Mouse (Mus musculus): Measurements from ENCODE around the gene Man2a2. TPM values are rescaled to one million over a fixed set of nuclear protein-coding genes. Genes with fewer than 3 reads are reported as not detected.

Man2a2 gene
- polyA plus RNA-seq, 1 experiment from 2014 or later = 25.7 TPM

- H3K4me3 ChIP-seq (replicated peaks) = no peak overlapping the region
- no peaks in the 10 kb centered on the region for H3K36me3 ChIP-seq
- peaks cover 4% of the 10 kb centered on the region; the same call in 1 of the 2 replicates for H3K4me1 ChIP-seq (replicated peaks)
- 76% methylated on average over 9 of the region's 9 CpGs for WGBS
- no peak overlapping the region for H3K4me2 ChIP-seq
- no peaks in the 10 kb centered on the region for H3K9me3 ChIP-seq
- no peak for ATAC-seq (ENCODE audit: insufficient number of reproducible peaks, insufficient read depth, low FRiP score, low TSS enrichment, low read depth)
- peaks cover 17% of the 10 kb centered on the region for H3K27me3 ChIP-seq
- H3K9ac ChIP-seq (replicated peaks) = no peak overlapping the region
- no peak overlapping the region for H3K27ac ChIP-seq
Observed at GRCm38 (mm10) chr7:80407712-80408111, 36.5 kb upstream of the Man2a2 start.

- H3K9ac ChIP-seq (replicated peaks) = no peak overlapping the region
- no peaks in the 10 kb centered on the region for H3K9me3 ChIP-seq
- 89% methylated on average over 3 of the region's 3 CpGs for WGBS
- H3K27me3 ChIP-seq = peaks cover 17% of the 10 kb centered on the region
- ATAC-seq (ENCODE audit: insufficient number of reproducible peaks, insufficient read depth, low FRiP score, low TSS enrichment, low read depth) = no peak
- no peak overlapping the region for H3K4me2 ChIP-seq
- peaks cover 10% of the 10 kb centered on the region for H3K4me1 ChIP-seq (replicated peaks)
- H3K36me3 ChIP-seq = no peaks in the 10 kb centered on the region
- no peak overlapping the region for H3K27ac ChIP-seq
- H3K4me3 ChIP-seq (replicated peaks) = no peak overlapping the region
Observed at GRCm38 (mm10) chr7:80406186-80406585, 35.0 kb upstream of the Man2a2 start.

- ATAC-seq (ENCODE audit: insufficient number of reproducible peaks, insufficient read depth, low FRiP score, low TSS enrichment, low read depth) = no peak
- Histone ChIP-seq H3K27me3 (peaks cover 17% of the 10 kb centered on the region), H3K4me3 (replicated peaks) (no peak within 1 kb of the TSS), H3K9me3 (no peaks in the 10 kb centered on the region), H3K36me3 (no peaks in the 10 kb centered on the region), H3K27ac (no peak within 1 kb of the TSS), H3K4me2 (no peak within 1 kb of the TSS), H3K4me1 (replicated peaks) (peaks cover 20% of the 10 kb centered on the region), H3K9ac (replicated peaks) (no peak within 1 kb of the TSS)
- 46% methylated on average over 9 of the region's 9 CpGs for WGBS
Observed at GRCm38 (mm10) chr7:80405188-80405695, 34.1 kb upstream of the Man2a2 start, which contains the start of gene Furin. Gene Furin, minus strand, starts transcription at chr7:80405436.

- Histone ChIP-seq H3K27me3 (peaks cover 17% of the 10 kb centered on the region), H3K9me3 (no peaks in the 10 kb centered on the region), H3K36me3 (no peaks in the 10 kb centered on the region), H3K27ac (no peak overlapping the region), H3K4me1 (replicated peaks) (peaks cover 26% of the 10 kb centered on the region), H3K9ac (replicated peaks) (no peak overlapping the region), H3K4me2 (no peak overlapping the region), H3K4me3 (replicated peaks) (no peak overlapping the region)
- 70% methylated on average over 7 of the region's 7 CpGs for WGBS
- no peak for ATAC-seq (ENCODE audit: insufficient number of reproducible peaks, insufficient read depth, low FRiP score, low TSS enrichment, low read depth)
Observed at GRCm38 (mm10) chr7:80404101-80404894, 33.1 kb upstream of the Man2a2 start.

- Histone ChIP-seq H3K4me2 (peak overlapping the region; percentile 80), H3K4me3 (replicated peaks) (0 out of 2 replicates have a peak overlapping the region, but pooled peaks have one; percentile 95)
Observed at GRCm38 (mm10) chr7:80403551-80403950, 32.4 kb upstream of the Man2a2 start.

GRCm38 (mm10) chr7:80402651-80403321 is 31.6 kb upstream of the Man2a2 start:
- peak overlapping the region; percentile 95 for H3K4me3 ChIP-seq (replicated peaks)
- H3K4me2 ChIP-seq = peak overlapping the region; percentile 91
- peak; percentile 34; the same call in 1 of the 2 replicates for ATAC-seq (ENCODE audit: insufficient number of reproducible peaks, insufficient read depth, low FRiP score, low TSS enrichment, low read depth)
- peak overlapping the region; percentile 89 for H3K27ac ChIP-seq
- peaks cover 10% of the 10 kb centered on the region for H3K36me3 ChIP-seq
- no peaks in the 10 kb centered on the region for H3K9me3 ChIP-seq
- WGBS = under 1% methylated on average over 59 of the region's 92 CpGs
- peaks cover 17% of the 10 kb centered on the region for H3K27me3 ChIP-seq
- H3K9ac ChIP-seq (replicated peaks) = peak overlapping the region; percentile 92
- peaks cover 35% of the 10 kb centered on the region for H3K4me1 ChIP-seq (replicated peaks)

More at GRCm38 (mm10) chr7:80403551-80403950, 32.4 kb upstream of the Man2a2 start:
- H3K27me3 ChIP-seq = peaks cover 17% of the 10 kb centered on the region
- peaks cover 33% of the 10 kb centered on the region for H3K4me1 ChIP-seq (replicated peaks)
- H3K9ac ChIP-seq (replicated peaks) = no peak overlapping the region; the same call in 1 of the 2 replicates
- no peaks in the 10 kb centered on the region for H3K9me3 ChIP-seq
- H3K27ac ChIP-seq = no peak overlapping the region
- H3K36me3 ChIP-seq = peaks cover 2% of the 10 kb centered on the region; the same call in 1 of the 2 replicates
- ATAC-seq (ENCODE audit: insufficient number of reproducible peaks, insufficient read depth, low FRiP score, low TSS enrichment, low read depth) = no peak
- 54% methylated on average over 9 of the region's 9 CpGs for WGBS

GRCm38 (mm10) chr7:80401860-80402641 is 30.9 kb upstream of the Man2a2 start:
- H3K27me3 ChIP-seq = peaks cover 17% of the 10 kb centered on the region
- peak overlapping the region; percentile 92 for H3K9ac ChIP-seq (replicated peaks)
- peak overlapping the region; percentile 89 for H3K27ac ChIP-seq
- peaks cover 17% of the 10 kb centered on the region for H3K36me3 ChIP-seq
- H3K4me3 ChIP-seq (replicated peaks) = peak overlapping the region; percentile 95
- H3K9me3 ChIP-seq = no peaks in the 10 kb centered on the region
- ATAC-seq (ENCODE audit: insufficient number of reproducible peaks, insufficient read depth, low FRiP score, low TSS enrichment, low read depth) = peak; percentile 43; the same call in 1 of the 2 replicates
- under 1% methylated on average over 100 of the region's 102 CpGs for WGBS
- H3K4me2 ChIP-seq = peak overlapping the region; percentile 91
- H3K4me1 ChIP-seq (replicated peaks) = peaks cover 35% of the 10 kb centered on the region

GRCm38 (mm10) chr7:80401041-80401859 is 30.1 kb upstream of the Man2a2 start:
- WGBS = 18% methylated on average over 5 of the region's 5 CpGs
- Histone ChIP-seq H3K4me2 (peak overlapping the region; percentile 91), H3K4me3 (replicated peaks) (peak overlapping the region; percentile 95), H3K4me1 (replicated peaks) (peaks cover 35% of the 10 kb centered on the region), H3K9me3 (no peaks in the 10 kb centered on the region), H3K27me3 (peaks cover 17% of the 10 kb centered on the region), H3K27ac (peak overlapping the region; percentile 89), H3K9ac (replicated peaks) (peak overlapping the region; percentile 92), H3K36me3 (peaks cover 25% of the 10 kb centered on the region)
- no peak for ATAC-seq (ENCODE audit: insufficient number of reproducible peaks, insufficient read depth, low FRiP score, low TSS enrichment, low read depth)

GRCm38 (mm10) chr7:80400571-80400970 is 29.4 kb upstream of the Man2a2 start:
- Histone ChIP-seq H3K27me3 (peaks cover 12% of the 10 kb centered on the region), H3K4me2 (peak overlapping the region; percentile 91), H3K4me3 (replicated peaks) (peak overlapping the region; percentile 95; the same call in 1 of the 2 replicates), H3K9me3 (no peaks in the 10 kb centered on the region), H3K27ac (peak overlapping the region; percentile 56), H3K4me1 (replicated peaks) (peaks cover 35% of the 10 kb centered on the region), H3K9ac (replicated peaks) (peak overlapping the region; percentile 45), H3K36me3 (peaks cover 30% of the 10 kb centered on the region)
- WGBS = 69% methylated on average over 6 of the region's 6 CpGs
- no peak for ATAC-seq (ENCODE audit: insufficient number of reproducible peaks, insufficient read depth, low FRiP score, low TSS enrichment, low read depth)

- Histone ChIP-seq H3K27ac (0 out of 2 replicates have a peak overlapping the region, but pooled peaks have one; percentile 56), H3K9ac (replicated peaks) (peak overlapping the region; percentile 45), H3K4me2 (peak overlapping the region; percentile 91), H3K4me3 (replicated peaks) (no peak overlapping the region), H3K4me1 (replicated peaks) (peaks cover 35% of the 10 kb centered on the region), H3K36me3 (peaks cover 35% of the 10 kb centered on the region), H3K9me3 (no peaks in the 10 kb centered on the region), H3K27me3 (peaks cover 10% of the 10 kb centered on the region)
- WGBS = 43% methylated on average over 5 of the region's 5 CpGs
- no peak for ATAC-seq (ENCODE audit: insufficient number of reproducible peaks, insufficient read depth, low FRiP score, low TSS enrichment, low read depth)
Observed at GRCm38 (mm10) chr7:80400099-80400498, 28.9 kb upstream of the Man2a2 start.

Data from limb, embryonic 12.5 days (tissue).